Mouse (Mus musculus): ENCODE measurements at regions not wholly inside any gene's neighbourhood (a gene's known extent, or its start where the extent isn't known, plus 50 kb on each side); places are given as distances from the start of the nearest gene placed in this dataset.

DNA sequence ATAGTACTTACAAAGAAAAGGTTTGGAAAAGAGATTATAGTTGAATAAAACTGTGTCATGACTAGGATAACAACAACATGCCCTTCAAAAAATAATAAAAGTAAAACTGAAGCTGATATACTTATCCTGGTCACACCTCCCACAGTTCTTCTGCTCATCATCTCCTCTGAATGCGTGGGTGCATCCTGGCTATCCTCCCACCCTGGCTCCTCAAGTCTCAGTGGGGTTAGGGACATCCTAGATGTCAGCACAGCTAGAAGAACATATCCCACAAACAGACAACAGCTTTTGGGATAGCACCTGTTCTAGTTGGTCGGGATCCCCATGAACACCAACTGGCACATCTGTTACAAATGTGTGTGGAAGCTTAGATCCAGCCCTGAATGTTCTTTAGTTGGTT is 786.7 kb upstream of the Brinp3 start:
- ATAC-seq (ENCODE audit: low TSS enrichment), result peak; percentile 93

Data from frontal cortex, adult (tissue).